Mouse (Mus musculus): ENCODE data around the gene Tiam2.

The Tiam2 gene

GRCm38 (mm10) chr17:3329429-3329828 is 3.1 kb downstream of the Tiam2 start:
- no peak for TF ChIP-seq GATA4 (IDR thresholded peaks at IDR 0.05; ENCODE audit: insufficient replicate concordance, low read length)

GRCm38 (mm10) chr17:3331721-3332461 is 5.5 kb downstream of the Tiam2 start:
- no peak for TF ChIP-seq GATA4 (IDR thresholded peaks at IDR 0.05; ENCODE audit: insufficient replicate concordance, low read length)

- no peak for TF ChIP-seq GATA4 (IDR thresholded peaks at IDR 0.05; ENCODE audit: insufficient replicate concordance, low read length)
Observed at GRCm38 (mm10) chr17:3336161-3336739, 9.9 kb downstream of the Tiam2 start.

- TF ChIP-seq GATA4 (IDR thresholded peaks at IDR 0.05; ENCODE audit: insufficient replicate concordance, low read length): no peak
Observed at GRCm38 (mm10) chr17:3336887-3337524, 10.6 kb downstream of the Tiam2 start.

- no peak for TF ChIP-seq GATA4 (IDR thresholded peaks at IDR 0.05; ENCODE audit: insufficient replicate concordance, low read length)
Observed at GRCm38 (mm10) chr17:3337525-3337888, 11.1 kb downstream of the Tiam2 start.

- no peak for TF ChIP-seq GATA4 (IDR thresholded peaks at IDR 0.05; ENCODE audit: insufficient replicate concordance, low read length)
Observed at GRCm38 (mm10) chr17:3338821-3339220, 12.4 kb downstream of the Tiam2 start.

- no peak for TF ChIP-seq GATA4 (IDR thresholded peaks at IDR 0.05; ENCODE audit: insufficient replicate concordance, low read length)
Observed at GRCm38 (mm10) chr17:3344872-3345271, 18.5 kb downstream of the Tiam2 start.

GRCm38 (mm10) chr17:3345276-3345885 is 19.0 kb downstream of the Tiam2 start:
- TF ChIP-seq GATA4 (IDR thresholded peaks at IDR 0.05; ENCODE audit: insufficient replicate concordance, low read length): no peak

- no peak for TF ChIP-seq GATA4 (IDR thresholded peaks at IDR 0.05; ENCODE audit: insufficient replicate concordance, low read length)
Observed at GRCm38 (mm10) chr17:3347800-3348199, 21.4 kb downstream of the Tiam2 start.

GRCm38 (mm10) chr17:3349331-3349730 is 23.0 kb downstream of the Tiam2 start:
- no peak for TF ChIP-seq GATA4 (IDR thresholded peaks at IDR 0.05; ENCODE audit: insufficient replicate concordance, low read length)

GRCm38 (mm10) chr17:3349939-3350338 is 23.6 kb downstream of the Tiam2 start:
- no peak for TF ChIP-seq GATA4 (IDR thresholded peaks at IDR 0.05; ENCODE audit: insufficient replicate concordance, low read length)

- TF ChIP-seq GATA4 (IDR thresholded peaks at IDR 0.05; ENCODE audit: insufficient replicate concordance, low read length): no peak
Observed at GRCm38 (mm10) chr17:3350405-3350804, 24.0 kb downstream of the Tiam2 start.

- no peak for TF ChIP-seq GATA4 (IDR thresholded peaks at IDR 0.05; ENCODE audit: insufficient replicate concordance, low read length)
Observed at GRCm38 (mm10) chr17:3351668-3352067, 25.3 kb downstream of the Tiam2 start.

GRCm38 (mm10) chr17:3354856-3355255 is 28.5 kb downstream of the Tiam2 start:
- TF ChIP-seq GATA4 (IDR thresholded peaks at IDR 0.05; ENCODE audit: insufficient replicate concordance, low read length): no peak

GRCm38 (mm10) chr17:3356633-3357365 is 30.4 kb downstream of the Tiam2 start:
- TF ChIP-seq GATA4 (IDR thresholded peaks at IDR 0.05; ENCODE audit: insufficient replicate concordance, low read length): no peak
